Mouse (Mus musculus) 416B (cell line): ENCODE measurements around the gene Pou2f1.

Experiments used
- DNase-seq: peaks from one replicate; pipeline ENCODE4 v3.0.0; 2011; ENCODE audit warnings: low read depth

Pou2f1 gene

DNA sequence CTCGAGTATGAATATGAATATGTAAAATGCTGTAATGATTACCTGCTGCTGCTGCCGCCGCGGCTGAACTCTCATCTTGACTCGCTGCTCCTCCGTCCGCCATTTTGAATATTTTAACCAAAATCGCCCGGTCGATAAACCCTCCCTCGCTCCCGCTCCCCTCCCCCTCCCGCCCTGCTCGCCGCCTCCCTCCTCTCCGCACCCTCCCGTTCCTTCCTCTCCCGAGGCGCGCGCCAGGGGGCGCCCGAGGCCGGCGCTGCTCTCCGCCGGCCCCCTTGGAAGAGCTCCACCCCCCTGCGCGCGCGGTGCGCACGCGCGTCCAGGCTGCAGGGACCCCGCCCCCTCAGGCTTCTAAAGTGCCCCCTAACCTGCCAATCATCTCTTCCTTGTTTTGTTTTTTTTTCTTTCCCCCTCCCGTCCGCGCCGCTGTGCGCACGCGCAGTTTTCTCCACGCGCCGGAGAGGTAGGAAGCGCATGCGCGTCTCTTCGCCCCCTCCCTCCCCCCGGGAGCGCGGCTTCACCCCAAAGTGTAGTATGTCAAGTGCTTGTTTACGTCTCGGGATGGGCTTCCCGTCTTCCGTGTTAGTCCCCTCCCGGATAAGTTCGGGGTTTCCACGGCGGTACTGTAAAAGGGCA lies at the start of gene Pou2f1:
Gene Pou2f1 (minus strand): TSS at position 159 of the 636 bp plus-strand sequence.
- peak; percentile 99 for DNase-seq

DNA sequence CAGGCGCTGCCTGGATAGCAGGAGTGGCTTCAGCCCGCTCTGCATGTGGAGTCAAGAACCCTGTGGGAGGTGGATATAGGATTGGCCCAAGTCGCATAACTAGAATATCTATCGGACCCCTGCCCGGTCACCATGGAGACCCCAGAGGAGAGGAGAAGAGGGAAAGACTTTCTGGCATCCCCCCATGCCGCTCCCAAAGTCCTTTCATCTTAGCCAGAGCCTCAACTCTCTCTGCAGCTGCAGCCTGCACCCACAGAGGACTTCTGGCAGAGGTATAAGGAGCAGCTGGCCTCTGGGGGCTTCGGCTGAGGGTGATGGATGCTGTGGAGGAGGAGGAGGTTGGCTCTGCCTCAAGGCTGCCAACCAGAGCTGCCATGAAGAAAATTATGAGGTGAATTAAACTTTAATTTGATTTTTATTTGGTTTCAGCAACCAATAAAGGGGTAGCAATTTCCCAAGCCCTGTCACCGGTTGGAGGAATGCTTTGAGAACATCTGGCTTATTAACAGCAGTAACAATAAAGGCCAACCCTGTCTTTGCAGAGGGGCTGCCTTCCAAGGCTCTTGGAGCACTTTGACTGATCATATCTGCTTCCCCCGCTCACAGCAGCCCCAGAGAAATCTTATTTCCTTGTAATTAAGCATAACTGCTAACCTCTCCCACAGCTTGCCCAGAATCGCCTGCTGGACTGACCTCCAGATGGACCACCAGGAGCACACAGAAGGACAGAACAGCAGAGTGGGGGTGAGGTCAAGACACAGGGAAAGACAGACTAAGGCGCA lies 46.8 kb upstream of the Pou2f1 start:
- DNase-seq: no peak

DNA sequence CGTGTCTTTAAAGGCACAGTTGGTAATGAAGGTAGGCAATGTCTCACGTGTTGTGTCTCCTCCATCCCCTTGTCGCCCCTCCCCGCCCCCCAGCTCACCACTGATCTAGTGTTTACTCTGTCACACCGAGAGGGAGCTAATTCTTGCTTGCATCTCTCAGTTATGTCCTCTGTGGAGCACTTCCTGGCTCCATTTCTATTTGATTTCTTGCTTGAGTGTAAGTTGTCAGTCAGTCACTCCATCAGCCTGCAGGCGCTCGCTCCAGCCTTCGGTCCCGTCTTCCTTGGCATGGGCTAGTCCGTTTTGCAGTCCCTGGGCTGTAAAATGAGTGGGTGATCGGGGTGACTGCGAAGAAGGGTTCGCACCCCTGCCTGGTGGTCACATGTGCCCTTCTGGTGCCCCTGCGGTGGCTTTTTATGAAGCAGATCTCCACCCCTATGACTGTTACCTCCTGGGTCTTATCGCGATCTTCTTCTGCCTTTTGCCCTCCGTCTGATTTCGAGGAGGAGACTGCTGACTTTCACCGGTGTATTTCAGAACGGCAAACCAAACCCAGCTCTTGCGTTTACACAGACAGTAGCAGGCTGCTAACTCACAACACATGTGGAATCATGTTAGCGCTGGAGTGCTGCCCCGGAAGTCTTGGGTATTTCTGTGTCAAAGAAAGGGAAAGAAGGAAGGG lies 45.9 kb upstream of the Pou2f1 start:
- DNase-seq: peak; percentile 47

DNA sequence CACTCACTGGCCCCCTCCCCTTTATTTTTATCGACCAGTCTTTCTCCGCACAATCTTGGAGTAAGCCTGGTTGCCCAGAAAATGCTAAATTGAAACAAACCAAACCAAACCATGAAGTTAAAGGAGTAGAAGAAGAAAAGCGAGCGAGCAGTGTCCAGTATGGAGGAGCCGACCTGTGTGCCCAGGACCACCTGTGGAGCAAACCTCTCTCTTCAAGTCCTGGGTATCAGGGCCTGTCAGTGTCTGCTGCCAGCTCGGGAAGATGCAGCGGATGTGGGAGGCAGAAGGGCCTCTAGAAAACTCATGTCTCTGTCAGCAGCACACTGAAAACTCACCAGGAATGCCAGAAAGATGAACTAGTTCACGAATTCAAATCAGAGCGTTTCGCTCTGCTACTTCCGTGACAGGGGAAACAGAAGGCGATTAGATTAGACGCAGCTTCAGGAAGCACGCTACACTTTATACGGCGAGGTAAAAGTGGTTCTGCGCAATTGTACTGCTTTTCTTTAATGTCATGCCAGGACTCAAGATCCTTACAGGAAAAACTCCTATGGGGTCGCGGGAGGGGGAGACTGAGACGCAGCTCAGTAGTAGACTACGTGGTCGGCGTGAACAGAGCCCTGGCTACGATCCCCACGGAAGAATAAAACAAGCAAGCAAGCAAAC lies 45.2 kb upstream of the Pou2f1 start:
- DNase-seq: peak; percentile 40

DNA sequence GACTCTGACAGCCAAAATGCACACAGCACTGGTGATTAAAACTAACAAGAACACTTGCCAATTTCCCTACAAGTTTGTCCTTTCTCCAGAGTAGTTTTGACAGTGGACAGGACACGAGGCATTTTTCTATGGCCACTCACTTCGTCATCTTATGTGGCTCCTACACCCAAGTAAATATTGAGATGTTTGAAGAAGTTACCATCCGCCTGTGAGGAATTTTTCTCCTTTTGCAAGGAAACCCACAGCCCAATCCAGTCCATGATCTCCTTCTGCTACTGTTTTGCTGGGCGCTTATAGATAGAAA lies 43.4 kb upstream of the Pou2f1 start:
- no peak for DNase-seq

DNA sequence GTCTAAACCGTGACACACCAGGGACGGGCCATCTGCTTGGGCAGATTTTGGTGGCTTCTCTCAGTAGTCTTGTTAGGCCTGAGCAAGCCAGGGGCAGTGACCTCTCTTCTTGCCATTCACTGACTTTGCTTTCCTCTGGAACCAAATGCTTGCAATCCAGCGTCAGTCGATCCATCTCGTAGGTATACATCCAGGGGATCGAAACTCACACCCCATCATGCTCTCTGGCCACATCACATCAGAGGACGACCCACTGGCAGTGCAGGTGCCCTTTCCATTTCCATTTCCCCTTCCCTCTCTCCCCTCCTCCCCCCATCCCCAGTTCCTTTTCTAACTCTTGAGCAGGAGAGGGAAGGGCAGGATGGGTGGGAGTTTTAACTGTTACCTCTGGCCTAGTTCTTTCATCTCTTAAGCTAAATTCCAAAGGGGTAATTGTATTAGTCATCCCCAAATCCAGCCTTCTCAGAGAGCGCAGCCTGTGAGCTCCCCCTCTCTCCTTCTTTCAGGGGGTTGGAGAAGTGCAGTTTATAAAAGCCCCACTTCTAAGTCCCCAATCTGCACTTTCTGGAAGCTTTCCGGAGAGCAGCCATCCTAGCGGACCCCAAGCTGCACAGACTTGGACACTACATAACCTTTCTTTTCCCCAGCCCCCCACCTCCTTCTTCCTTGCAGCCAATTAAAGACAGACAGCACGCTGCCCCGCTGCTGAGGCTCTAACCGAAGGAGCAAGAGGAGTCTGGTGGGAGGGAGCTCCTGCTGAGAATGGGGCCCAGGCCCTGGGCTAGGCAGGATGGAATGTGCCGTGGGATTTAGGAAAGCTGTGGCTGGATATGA lies 42.8 kb upstream of the Pou2f1 start:
- no peak for DNase-seq

DNA sequence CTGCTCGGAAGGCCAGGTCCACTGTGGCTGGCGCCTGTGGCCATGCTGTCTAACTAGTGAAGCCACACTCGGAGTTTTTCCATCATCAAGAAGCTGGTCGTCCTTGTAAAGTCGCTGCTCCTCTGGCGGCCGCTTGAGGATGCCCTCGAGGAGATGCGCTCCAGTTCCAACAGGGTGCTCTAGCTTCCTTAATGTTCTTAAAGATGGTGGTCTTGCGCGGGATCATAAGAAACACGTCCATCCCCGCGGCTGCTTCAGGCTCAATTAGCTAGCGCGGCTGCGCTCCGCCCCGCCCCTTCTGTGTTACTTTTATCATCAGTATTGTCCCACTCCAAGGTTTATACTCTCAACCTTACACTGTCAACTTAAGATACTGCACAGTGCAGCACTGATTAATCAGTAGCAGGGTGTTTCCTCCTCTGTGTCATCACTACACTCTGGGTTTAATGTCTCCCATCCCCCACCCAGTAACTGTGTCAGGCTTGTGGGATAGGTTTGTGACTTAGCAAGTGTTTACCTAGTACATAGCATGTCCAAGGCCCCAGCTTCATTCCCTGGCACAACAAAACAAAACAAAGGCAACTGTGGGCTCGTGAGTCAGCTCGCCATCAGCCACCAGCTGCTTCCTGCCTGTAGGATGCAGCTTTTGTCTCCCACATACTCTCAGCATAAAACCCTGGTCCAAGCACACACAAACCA lies 41.1 kb upstream of the Pou2f1 start:
- DNase-seq: peak; percentile 96

DNA sequence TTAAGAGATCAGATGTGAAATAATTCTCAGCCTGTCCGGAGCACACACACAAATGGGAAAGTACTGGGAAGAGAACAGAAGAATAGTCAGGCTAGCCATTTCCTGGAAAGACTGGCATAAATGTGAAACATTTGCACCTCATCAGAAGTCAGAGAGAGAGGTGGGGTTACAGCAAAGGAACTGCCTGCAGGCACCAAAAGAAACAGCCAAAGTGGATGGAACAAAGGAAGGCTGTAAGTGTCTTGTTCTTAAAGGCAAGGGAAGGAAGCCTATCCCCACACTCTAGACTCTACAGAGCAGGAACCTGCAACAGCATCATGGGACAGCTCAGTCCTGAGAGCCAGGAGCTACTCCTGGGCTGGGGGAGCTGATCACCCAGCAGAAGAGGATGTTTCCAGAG lies 39.0 kb upstream of the Pou2f1 start:
- DNase-seq: no peak

DNA sequence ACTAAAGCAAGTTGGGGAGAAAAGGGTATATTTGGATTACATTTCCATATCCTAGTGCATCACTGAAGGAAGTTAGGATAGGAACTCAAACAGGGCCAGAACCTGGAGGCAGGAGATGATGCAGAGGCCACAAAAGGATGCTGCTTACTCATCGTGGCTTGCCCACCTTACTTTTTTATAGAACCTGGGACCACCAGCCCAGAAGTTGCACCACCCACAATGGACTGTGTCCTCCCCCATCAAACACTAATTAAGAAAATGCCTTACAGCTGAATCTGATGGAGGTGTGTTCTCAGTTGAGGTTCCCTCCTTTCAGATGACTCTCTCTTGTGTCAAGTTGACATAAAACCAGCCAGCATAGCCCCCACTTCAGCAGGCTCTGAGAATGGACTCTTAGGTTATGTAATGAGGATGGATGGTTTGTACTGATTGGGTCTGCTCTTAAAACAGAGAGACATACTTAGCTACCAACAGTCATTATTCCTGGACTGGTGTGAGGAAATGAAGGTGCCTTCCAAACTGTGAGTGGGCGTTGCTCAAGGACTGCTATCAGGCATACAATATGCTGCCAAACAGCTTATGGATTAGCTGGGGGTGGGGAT lies 36.4 kb upstream of the Pou2f1 start:
- DNase-seq: peak; percentile 41

DNA sequence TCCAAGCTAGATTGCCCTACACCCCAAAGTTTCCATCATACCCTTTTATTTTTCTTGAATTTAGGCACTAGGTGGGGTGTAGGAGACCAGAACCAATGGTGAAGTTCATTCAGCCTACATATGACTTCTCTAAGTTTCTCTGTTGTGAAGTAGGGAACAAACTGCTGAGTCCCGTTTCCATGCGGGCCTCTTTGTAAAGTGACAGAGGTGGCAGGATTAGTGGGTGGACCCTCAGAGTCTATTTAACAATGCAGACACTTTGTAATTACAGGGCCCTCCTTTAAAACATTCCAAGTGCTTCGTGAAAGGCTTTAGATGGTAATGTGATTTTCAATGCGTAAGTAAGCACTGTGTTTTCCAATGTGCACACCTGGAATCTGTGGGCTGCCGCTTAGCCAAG lies 32.6 kb upstream of the Pou2f1 start:
- no peak for DNase-seq

DNA sequence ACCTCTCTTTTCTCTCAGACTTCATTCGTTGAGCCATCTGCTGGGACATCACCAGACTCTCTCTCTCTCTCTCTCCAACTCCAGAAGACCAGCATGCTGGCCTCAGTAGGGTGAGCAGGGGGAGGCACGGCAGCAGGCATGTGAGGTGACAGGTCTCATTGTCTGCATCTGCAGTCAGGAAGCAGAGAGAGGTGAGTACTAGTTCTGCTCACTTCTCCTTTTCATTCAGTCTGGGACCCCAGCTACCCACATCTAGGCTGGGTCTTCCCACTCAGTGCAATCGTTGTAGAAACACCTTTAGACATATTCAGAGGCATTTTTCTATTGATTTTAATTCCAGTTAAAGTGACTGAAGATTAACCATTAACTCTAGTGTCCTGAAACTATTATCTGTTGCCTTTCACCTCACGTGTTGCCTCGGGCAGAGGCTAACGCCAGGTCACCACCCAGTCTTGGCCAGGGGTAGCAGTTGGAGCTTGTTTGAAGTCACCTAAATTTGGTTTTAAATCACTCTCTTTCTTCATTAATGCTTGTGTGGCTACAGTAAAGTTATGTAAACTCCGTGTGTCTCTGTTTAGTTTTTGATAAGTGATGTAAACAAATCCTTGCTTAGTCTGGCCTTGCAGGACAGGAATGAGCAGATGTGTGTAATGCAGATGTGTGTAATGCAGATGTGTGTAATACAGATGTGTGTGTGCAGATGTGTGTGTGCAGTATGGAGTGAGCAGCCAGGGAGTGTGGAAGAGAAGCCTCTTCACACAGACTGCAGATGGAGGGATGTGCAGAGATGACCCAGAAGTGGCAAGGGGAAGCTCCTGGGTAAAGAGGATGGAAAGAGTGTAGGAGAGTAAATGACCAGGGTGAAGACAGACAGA lies 29.4 kb upstream of the Pou2f1 start:
- no peak for DNase-seq

DNA sequence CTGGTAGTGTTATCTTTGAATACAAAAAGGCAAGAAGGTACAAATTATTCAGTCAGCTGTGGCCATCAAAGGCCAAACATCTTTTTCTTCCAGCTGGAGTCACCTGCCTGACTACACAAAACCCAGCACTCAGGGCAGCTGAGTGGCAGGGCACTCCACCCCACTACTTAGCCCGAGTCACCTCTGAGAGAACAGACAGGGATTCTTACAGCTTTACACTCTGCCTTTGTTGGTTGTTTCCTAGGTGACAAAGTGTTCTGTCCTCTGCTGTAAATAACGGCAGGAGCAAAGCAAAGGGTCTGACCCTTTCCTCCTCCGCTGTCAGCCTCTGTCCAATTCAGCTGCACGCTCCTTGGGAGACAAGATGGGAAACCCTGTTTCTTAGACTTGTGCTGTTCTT lies 21.5 kb upstream of the Pou2f1 start:
- no peak for DNase-seq

DNA sequence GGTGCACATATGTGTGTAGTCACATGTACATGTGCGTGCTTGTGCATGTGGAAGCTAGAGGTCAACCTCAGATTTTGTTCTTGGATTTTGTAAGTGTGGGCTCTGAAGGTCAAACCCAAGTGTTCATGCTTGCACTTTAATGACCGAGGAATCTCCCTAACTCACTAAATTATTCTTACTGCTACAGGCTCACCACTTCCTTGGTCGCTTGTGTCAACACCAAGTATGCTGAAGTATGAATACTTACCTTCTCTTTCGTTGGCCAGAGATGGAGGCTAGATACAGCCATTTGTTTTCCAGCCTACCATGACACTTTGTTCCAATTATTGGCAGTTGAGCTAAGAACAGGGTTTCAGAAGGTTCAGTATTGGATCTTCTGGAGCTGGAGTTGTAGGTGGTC lies 14.7 kb upstream of the Pou2f1 start:
- DNase-seq: peak; percentile 30

DNA sequence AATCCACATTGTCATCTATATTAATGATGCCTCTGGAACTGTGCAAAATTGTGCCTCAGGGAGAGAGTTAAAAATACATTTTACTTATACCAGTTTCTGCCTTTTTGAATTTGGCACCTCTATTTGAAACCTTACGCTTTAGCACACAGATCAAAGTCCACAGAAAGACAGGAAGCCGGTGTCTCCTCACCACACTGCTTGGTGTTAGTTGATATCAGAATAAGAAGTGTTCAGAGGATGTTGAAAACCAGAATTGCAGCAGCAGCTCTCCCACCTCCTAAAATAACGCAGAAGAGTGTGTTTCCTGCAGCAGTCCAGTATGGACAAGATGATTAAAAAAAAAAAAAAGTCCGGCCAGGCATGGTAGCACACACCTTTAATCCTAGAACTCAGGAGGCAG lies 13.8 kb upstream of the Pou2f1 start:
- peak; percentile 95 for DNase-seq

DNA sequence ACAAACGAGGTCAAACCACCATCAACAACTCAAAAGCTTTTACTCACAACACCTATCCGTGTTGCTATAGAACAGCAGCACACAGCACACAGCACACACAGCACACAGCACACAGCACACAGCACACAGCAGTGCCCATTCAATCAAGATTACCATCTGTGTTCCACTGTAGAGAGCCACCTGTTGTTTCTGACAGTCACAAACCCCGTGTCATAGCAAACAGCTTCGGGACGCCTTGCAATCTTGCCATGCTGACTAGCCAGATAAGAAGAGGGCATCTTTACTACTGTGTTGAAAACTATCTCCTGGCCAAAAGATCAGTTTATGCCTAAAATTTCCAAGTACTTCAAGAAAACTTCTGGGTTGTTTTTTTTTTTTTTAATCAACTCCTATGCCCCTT lies 12.1 kb upstream of the Pou2f1 start:
- DNase-seq: peak; percentile 62

DNA sequence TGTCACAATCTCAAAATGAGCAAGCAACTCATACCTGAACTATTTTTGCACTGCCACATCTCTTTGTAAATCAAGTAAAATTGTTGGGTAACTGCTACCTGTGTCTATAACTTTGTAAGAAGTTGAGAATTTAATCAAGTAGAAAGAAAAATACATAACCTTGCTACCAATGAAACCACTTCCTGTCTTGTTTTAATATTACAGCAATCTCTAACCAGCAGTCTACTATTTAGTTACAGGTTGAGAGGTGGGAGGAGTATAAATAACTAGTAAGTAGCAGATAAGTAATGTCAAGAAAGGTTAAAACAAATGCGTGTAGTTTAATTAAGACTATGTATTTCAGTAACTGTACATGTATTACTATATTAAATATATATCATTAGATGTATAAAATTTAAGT lies 7.6 kb upstream of the Pou2f1 start:
- DNase-seq: no peak

DNA sequence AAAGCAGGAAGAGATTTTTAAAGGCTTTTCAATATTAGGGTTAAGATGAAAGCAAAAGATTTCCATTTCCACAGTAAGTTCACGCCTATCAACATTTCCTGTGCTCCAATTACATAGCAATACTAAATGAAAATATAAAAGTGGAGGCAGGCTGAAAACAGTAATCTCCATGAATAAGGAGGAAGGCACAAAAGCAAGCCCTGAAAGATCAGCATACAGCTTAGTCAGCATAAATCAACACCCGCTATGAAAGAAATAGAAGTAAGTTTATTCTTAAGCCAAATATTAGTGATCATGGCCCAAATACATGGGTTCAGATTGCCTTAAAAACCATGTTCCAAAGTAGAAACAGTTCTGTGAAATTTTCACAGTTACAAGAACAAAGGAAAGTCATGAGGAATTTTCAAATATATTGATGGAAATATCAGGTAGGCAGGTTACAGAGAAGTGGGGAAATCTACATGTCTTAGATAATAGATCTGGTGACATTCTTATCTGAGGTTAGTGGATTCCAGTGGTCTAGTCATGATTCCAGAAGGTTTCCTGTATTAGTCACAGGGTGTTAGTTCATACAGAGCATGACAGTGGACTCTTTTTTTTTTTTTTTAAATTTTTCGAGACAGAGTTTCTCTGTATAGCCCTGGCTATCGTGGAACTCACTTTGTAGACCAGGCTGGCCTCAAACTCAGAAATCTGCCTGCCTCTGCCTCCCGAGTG lies 6.3 kb upstream of the Pou2f1 start:
- peak; percentile 91 for DNase-seq

DNA sequence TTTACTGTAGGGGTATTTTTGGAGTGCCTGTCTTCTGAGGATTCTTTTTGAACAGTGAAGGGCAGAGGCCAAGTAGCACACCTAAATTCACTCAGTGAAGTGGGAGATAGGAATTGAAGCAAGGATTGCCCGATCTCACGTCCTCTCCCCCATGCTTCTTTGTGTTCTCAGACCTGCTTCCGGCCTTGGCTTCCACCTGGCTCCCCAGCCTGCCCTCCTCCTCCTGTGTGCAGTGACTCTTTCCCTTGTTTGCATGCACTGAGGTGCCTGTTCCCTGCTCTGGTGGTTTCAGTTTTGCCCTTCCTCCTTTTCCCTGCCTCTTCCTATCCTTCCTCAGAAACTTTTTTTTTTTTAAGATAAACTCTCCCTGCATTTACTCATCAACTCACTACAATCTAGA lies 4.5 kb upstream of the Pou2f1 start:
- DNase-seq: no peak
